26 mouse cellular contexts compared by ENCODE assay signal in the genomic region with DNA sequence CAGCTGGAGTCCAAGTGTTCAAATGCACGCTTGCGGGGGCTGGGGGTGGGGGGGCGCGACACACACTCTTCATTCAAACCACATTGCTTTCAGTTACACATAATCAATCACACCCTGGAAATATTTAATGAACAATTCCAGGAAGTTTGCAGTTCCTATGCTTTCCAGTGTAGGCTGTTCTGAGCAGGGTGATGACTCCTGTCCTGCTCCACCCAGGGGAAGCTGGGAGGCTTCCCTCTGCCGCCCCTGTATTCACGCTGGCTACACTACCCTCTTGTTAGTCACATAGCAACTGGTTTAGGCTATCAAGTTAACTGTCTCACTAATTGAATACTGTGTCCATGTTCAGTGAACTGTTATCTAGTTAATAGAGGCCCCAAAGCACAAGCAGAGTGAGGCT. TPM values are rescaled to one million over a fixed set of nuclear protein-coding genes. Genes with fewer than 3 reads are reported as not detected.
"Had no signal": no experiment of that assay in that cellular context is flagged by ENCODE, and none has a peak within 500 bp of the region (broad histone marks: within the 10 kb centered on the region; RNA-seq: fewer than 3 reads in every experiment).

No protein-coding gene starts in this region.

- H3K4me3 ChIP-seq: liver, embryonic 12.5 days; lung, embryonic 15.5 days; midbrain, embryonic 10.5 days; midbrain, embryonic 12.5 days; myocyte; neural tube, embryonic 13.5 days; neural tube, embryonic 15.5 days had no signal

- H3K27ac ChIP-seq: liver, embryonic 12.5 days; liver, embryonic 14.5 days; lung, embryonic 15.5 days; midbrain, embryonic 10.5 days; midbrain, embryonic 12.5 days; neural tube, embryonic 13.5 days; neural tube, embryonic 15.5 days had no signal

- H3K27me3 ChIP-seq: liver, embryonic 12.5 days; lung, embryonic 15.5 days; midbrain, embryonic 12.5 days; neural tube, embryonic 13.5 days; neural tube, embryonic 15.5 days had no signal

- H3K36me3 ChIP-seq: liver, embryonic 12.5 days; lung, embryonic 15.5 days; midbrain, embryonic 10.5 days; midbrain, embryonic 12.5 days; neural tube, embryonic 13.5 days; neural tube, embryonic 15.5 days had no signal

- ATAC-seq: liver, embryonic 12.5 days; midbrain, embryonic 16.5 days had no signal

- DNase-seq: lung, adult 18-20 months; lung, postnatal 4 days; midbrain, embryonic 14.5 days; right cerebral cortex, adult 18-20 months; right cerebral cortex, postnatal 25 days; right cerebral cortex, postnatal 4 days; spleen, adult 18-20 months; thymus, adult 18-20 months; thymus, postnatal 14 days; thymus, postnatal 36 days had no signal

- H3K9me3 ChIP-seq: liver, embryonic 12.5 days; lung, embryonic 15.5 days; midbrain, embryonic 10.5 days; midbrain, embryonic 12.5 days; neural tube, embryonic 13.5 days; neural tube, embryonic 15.5 days had no signal

- H3K9ac ChIP-seq: liver, embryonic 12.5 days; liver, embryonic 14.5 days; lung, embryonic 15.5 days; midbrain, embryonic 12.5 days; neural tube, embryonic 13.5 days; neural tube, embryonic 15.5 days had no signal

- H3K4me1 ChIP-seq: liver, embryonic 12.5 days; lung, embryonic 15.5 days; neural tube, embryonic 13.5 days; neural tube, embryonic 15.5 days had no signal

- H3K4me2 ChIP-seq: liver, embryonic 12.5 days; lung, embryonic 15.5 days; midbrain, embryonic 12.5 days; neural tube, embryonic 13.5 days; neural tube, embryonic 15.5 days had no signal

RNA-seq across cellular contexts. Expression of a gene that starts 32.9 kb away (rescaled TPM):
- polyA plus RNA-seq: liver, adult 2 months; liver, embryonic 12.5 days; liver, embryonic 14.5 days; liver, embryonic 16.5 days; lung, embryonic 15.5 days; midbrain, embryonic 10.5 days; midbrain, embryonic 12.5 days; midbrain, embryonic 14.5 days; midbrain, embryonic 16.5 days; myocyte; neural tube, embryonic 11.5 days; neural tube, embryonic 13.5 days; neural tube, embryonic 15.5 days; small intestine, adult 2 months; stomach, embryonic 14.5 days; stomach, embryonic 16.5 days; thymus, postnatal 0 days had no signal
